Mouse (Mus musculus): ENCODE results near the gene Mip. TPM values are rescaled to one million over a fixed set of nuclear protein-coding genes. Genes with fewer than 3 reads are reported as not detected.
"Not testable (repeated sequence)": the region's sequence is repeated elsewhere in the genome, so short reads cannot be mapped to it uniquely, and the experiment has no call there.

Mip gene
- polyA plus RNA-seq, 1 experiment from 2014 or later, result not detected

- H3K9me3 ChIP-seq (ENCODE audit: control insufficient read depth, low read length), result no peaks in the 10 kb centered on the region
- H3K4me2 ChIP-seq (ENCODE audit: low read length), result peak overlapping the region; percentile 57
- H3K4me1 ChIP-seq (replicated peaks; ENCODE audit: control insufficient read depth, insufficient read depth, low read length), result 0 out of 2 replicates have a peak, but pooled peaks cover 4% of the 10 kb centered on the region
- peak overlapping the region; percentile 80 for H3K4me3 ChIP-seq (replicated peaks; ENCODE audit: low read length)
- WGBS, result 44% methylated on average over 7 of the region's 7 CpGs
- no peaks in the 10 kb centered on the region for H3K27me3 ChIP-seq (replicated peaks; ENCODE audit: control insufficient read depth, insufficient read depth, low read length)
- H3K36me3 ChIP-seq (ENCODE audit: control insufficient read depth, insufficient read depth), result no peaks in the 10 kb centered on the region
- no peak for ATAC-seq
- H3K27ac ChIP-seq (ENCODE audit: low read length), result peak overlapping the region; percentile 48; the same call in 1 of the 2 replicates
- peak overlapping the region; percentile 77 for H3K9ac ChIP-seq (replicated peaks; ENCODE audit: low read depth, low read length)
Measured at GRCm38 (mm10) chr10:128270866-128271265, 45.2 kb downstream of the Mip start.

DNA sequence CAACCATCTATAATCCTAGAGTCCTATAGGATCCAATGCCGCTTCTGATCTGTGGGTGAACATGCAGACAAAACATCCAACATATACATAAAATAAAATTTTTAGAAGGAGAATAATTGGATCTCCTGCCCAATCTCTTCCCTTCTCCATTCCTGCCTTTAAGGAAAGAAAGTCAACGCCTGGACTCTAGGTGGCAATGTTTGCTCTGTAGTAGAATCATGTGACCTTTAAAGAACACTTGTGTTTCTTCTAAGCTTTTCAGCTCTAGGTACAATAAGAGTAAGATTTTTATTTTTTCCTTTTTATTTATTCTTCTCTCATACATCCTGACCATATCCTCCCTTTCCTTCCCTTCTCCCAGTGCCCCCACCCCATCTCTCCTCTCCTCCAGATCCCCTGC, 46.2 kb downstream of the Mip start:
- Histone ChIP-seq H3K27ac (ENCODE audit: low read length) (no peak overlapping the region), H3K27me3 (replicated peaks; ENCODE audit: control insufficient read depth, insufficient read depth, low read length) (no peaks in the 10 kb centered on the region), H3K4me3 (replicated peaks; ENCODE audit: low read length) (no peak overlapping the region), H3K9ac (replicated peaks; ENCODE audit: low read depth, low read length) (no peak overlapping the region), H3K36me3 (ENCODE audit: control insufficient read depth, insufficient read depth) (no peaks in the 10 kb centered on the region), H3K9me3 (ENCODE audit: control insufficient read depth, low read length) (no peaks in the 10 kb centered on the region), H3K4me2 (ENCODE audit: low read length) (no peak overlapping the region), H3K4me1 (replicated peaks; ENCODE audit: control insufficient read depth, insufficient read depth, low read length) (0 out of 2 replicates have a peak, but pooled peaks cover 4% of the 10 kb centered on the region)
- ATAC-seq, result no peak
- WGBS, result 70% methylated on average over 2 of the region's 2 CpGs

DNA sequence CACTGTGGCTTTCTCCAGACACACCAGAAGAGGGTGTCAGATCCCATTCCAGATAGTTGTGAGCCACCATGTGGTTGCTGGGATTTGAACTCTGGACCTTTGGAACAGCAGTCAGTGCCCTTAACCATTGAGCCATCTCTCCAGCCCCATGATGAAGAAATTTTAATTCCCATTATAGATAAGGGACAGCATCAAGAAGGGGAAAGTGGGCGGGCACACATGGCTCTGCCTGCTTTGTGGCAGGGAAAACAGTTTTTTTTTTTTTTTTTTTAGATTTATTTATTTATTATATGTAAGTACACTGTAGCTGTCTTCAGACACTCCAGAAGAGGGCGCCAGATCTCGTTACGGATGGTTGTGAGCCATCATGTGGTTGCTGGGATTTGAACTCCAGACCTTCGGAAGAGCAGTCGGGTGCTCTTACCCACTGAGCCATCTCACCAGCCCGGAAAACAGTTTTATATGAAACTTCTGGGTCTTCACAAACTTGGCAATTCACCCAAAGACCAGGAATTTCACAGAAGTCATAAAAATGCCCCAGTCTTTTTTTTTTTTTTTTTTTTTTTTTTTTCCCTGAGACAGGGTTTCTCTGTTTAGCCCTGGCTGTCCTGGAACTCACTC, 47.3 kb downstream of the Mip start:
- 97% methylated on average over 4 of the region's 7 CpGs for WGBS
- H3K4me2 ChIP-seq (ENCODE audit: low read length); ATAC-seq: not testable (repeated sequence)

GRCm38 (mm10) chr10:128275374-128275773, 49.7 kb downstream of the Mip start:
- not testable (repeated sequence) for H3K9me3 ChIP-seq (ENCODE audit: control insufficient read depth, low read length); ATAC-seq; H3K4me2 ChIP-seq (ENCODE audit: low read length); H3K4me3 ChIP-seq (replicated peaks; ENCODE audit: low read length); H3K9ac ChIP-seq (replicated peaks; ENCODE audit: low read depth, low read length); H3K4me1 ChIP-seq (replicated peaks; ENCODE audit: control insufficient read depth, insufficient read depth, low read length); H3K27ac ChIP-seq (ENCODE audit: low read length); H3K27me3 ChIP-seq (replicated peaks; ENCODE audit: control insufficient read depth, insufficient read depth, low read length); H3K36me3 ChIP-seq (ENCODE audit: control insufficient read depth, insufficient read depth)
- WGBS, result 100% methylated on average over 1 of the region's 1 CpGs

More for the DNA sequence above, 47.3 kb downstream of the Mip start:
- not testable (repeated sequence) for H3K4me3 ChIP-seq (replicated peaks; ENCODE audit: low read length); H3K9ac ChIP-seq (replicated peaks; ENCODE audit: low read depth, low read length); H3K4me1 ChIP-seq (replicated peaks; ENCODE audit: control insufficient read depth, insufficient read depth, low read length); H3K36me3 ChIP-seq (ENCODE audit: control insufficient read depth, insufficient read depth); H3K27ac ChIP-seq (ENCODE audit: low read length); H3K9me3 ChIP-seq (ENCODE audit: control insufficient read depth, low read length); H3K27me3 ChIP-seq (replicated peaks; ENCODE audit: control insufficient read depth, insufficient read depth, low read length)

DNA sequence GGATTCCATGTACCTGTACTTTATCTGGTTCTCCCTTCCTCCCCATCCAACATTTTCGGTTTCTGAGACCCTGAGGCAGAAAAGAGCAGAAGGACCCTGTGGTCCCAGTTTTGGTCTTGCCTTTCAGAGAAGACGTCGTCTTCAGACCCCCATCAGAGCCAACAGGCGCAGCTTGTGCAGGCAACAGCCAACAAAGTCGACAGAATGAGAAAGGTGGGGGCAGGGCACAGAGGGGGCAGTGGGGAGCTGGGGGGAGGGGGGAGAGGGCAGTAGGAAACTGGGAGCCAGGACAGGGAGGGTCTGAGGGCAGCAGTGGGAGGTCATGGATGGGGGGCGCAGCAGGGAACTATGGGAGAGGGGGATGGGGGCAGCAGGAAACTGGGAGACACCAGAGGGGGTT, 52.5 kb downstream of the Mip start:
- Histone ChIP-seq H3K27me3 (replicated peaks; ENCODE audit: control insufficient read depth, insufficient read depth, low read length) (no peaks in the 10 kb centered on the region), H3K4me2 (ENCODE audit: low read length) (no peak overlapping the region), H3K9ac (replicated peaks; ENCODE audit: low read depth, low read length) (no peak overlapping the region), H3K27ac (ENCODE audit: low read length) (no peak overlapping the region), H3K4me1 (replicated peaks; ENCODE audit: control insufficient read depth, insufficient read depth, low read length) (no peaks in the 10 kb centered on the region), H3K9me3 (ENCODE audit: control insufficient read depth, low read length) (no peaks in the 10 kb centered on the region), H3K36me3 (ENCODE audit: control insufficient read depth, insufficient read depth) (peaks cover 13% of the 10 kb centered on the region), H3K4me3 (replicated peaks; ENCODE audit: low read length) (no peak overlapping the region)
- WGBS, result 49% methylated on average over 6 of the region's 6 CpGs
- ATAC-seq, result no peak

GRCm38 (mm10) chr10:128280943-128281342, 55.3 kb downstream of the Mip start:
- Histone ChIP-seq H3K27me3 (replicated peaks; ENCODE audit: control insufficient read depth, insufficient read depth, low read length) (no peaks in the 10 kb centered on the region), H3K36me3 (ENCODE audit: control insufficient read depth, insufficient read depth) (peaks cover 19% of the 10 kb centered on the region), H3K4me3 (replicated peaks; ENCODE audit: low read length) (no peak overlapping the region), H3K9ac (replicated peaks; ENCODE audit: low read depth, low read length) (no peak overlapping the region), H3K4me2 (ENCODE audit: low read length) (no peak overlapping the region), H3K4me1 (replicated peaks; ENCODE audit: control insufficient read depth, insufficient read depth, low read length) (no peaks in the 10 kb centered on the region), H3K27ac (ENCODE audit: low read length) (no peak overlapping the region), H3K9me3 (ENCODE audit: control insufficient read depth, low read length) (no peaks in the 10 kb centered on the region)
- WGBS, result 87% methylated on average over 6 of the region's 6 CpGs
- no peak for ATAC-seq

Other genes starting within 250 kb of the Mip start
- gene Hsd17b6, start 218.2 kb upstream of the Mip start, polyA plus RNA-seq (2015; fragmentation: Nextera tagmentation; extraction: Ambion mirVana), result not detected in 2 replicates
- 57.8 and 59.8 TPM in 2 replicates for gene Prim1, start 210.7 kb upstream of the Mip start, polyA plus RNA-seq (2015; fragmentation: Nextera tagmentation; extraction: Ambion mirVana)
- 545 and 574 TPM in 2 replicates for gene Naca, start 190.3 kb upstream of the Mip start, polyA plus RNA-seq (2015; fragmentation: Nextera tagmentation; extraction: Ambion mirVana)
- gene Ptges3, start 166.9 kb upstream of the Mip start, polyA plus RNA-seq (2015; fragmentation: Nextera tagmentation; extraction: Ambion mirVana), result 395 and 436 TPM in 2 replicates
- 2,097 and 2,145 TPM in 2 replicates for gene Atp5b, start 142.6 kb upstream of the Mip start, polyA plus RNA-seq (2015; fragmentation: Nextera tagmentation; extraction: Ambion mirVana)
- gene Baz2a, start 134.3 kb upstream of the Mip start, polyA plus RNA-seq (2015; fragmentation: Nextera tagmentation; extraction: Ambion mirVana), result 8.4 and 10.0 TPM in 2 replicates
- 8.5 and 9.5 TPM in 2 replicates for gene Rbms2, start 45.5 kb upstream of the Mip start, polyA plus RNA-seq (2015; fragmentation: Nextera tagmentation; extraction: Ambion mirVana)
- gene Gls2, start 31.4 kb upstream of the Mip start, polyA plus RNA-seq (2015; fragmentation: Nextera tagmentation; extraction: Ambion mirVana), result 0.68 and 1.1 TPM in 2 replicates
- 16.6 and 18.0 TPM in 2 replicates for gene Spryd4, start 14.0 kb upstream of the Mip start, polyA plus RNA-seq (2015; fragmentation: Nextera tagmentation; extraction: Ambion mirVana)
- gene Timeless, start 6.2 kb downstream of the Mip start, polyA plus RNA-seq (2015; fragmentation: Nextera tagmentation; extraction: Ambion mirVana), result 29.4 and 32.2 TPM in 2 replicates
- not detected in 2 replicates for gene Apon, start 28.3 kb downstream of the Mip start, polyA plus RNA-seq (2015; fragmentation: Nextera tagmentation; extraction: Ambion mirVana)
- not detected in 2 replicates for gene Apof, start 42.8 kb downstream of the Mip start, polyA plus RNA-seq (2015; fragmentation: Nextera tagmentation; extraction: Ambion mirVana)
- 18.7 and 23.3 TPM in 2 replicates for gene Stat2, start 44.7 kb downstream of the Mip start, polyA plus RNA-seq (2015; fragmentation: Nextera tagmentation; extraction: Ambion mirVana)
- gene Il23a, start 72.9 kb downstream of the Mip start, polyA plus RNA-seq (2015; fragmentation: Nextera tagmentation; extraction: Ambion mirVana), result 0.39 TPM in 1 of 2 replicates, not detected in the other
- 27.8 and 28.5 TPM in 2 replicates for gene Pan2, start 77.5 kb downstream of the Mip start, polyA plus RNA-seq (2015; fragmentation: Nextera tagmentation; extraction: Ambion mirVana)
- gene Cnpy2, start 96.6 kb downstream of the Mip start, polyA plus RNA-seq (2015; fragmentation: Nextera tagmentation; extraction: Ambion mirVana), result 190 and 195 TPM in 2 replicates
- gene Cs, start 111.9 kb downstream of the Mip start, polyA plus RNA-seq (2015; fragmentation: Nextera tagmentation; extraction: Ambion mirVana), result 247 and 259 TPM in 2 replicates
- 32.2 and 32.7 TPM in 2 replicates for gene Coq10a, start 143.2 kb downstream of the Mip start, polyA plus RNA-seq (2015; fragmentation: Nextera tagmentation; extraction: Ambion mirVana)
- 11.3 and 13.2 TPM in 2 replicates for gene Ankrd52, start 151.3 kb downstream of the Mip start, polyA plus RNA-seq (2015; fragmentation: Nextera tagmentation; extraction: Ambion mirVana)
- gene Slc39a5, start 175.4 kb downstream of the Mip start, polyA plus RNA-seq (2015; fragmentation: Nextera tagmentation; extraction: Ambion mirVana), result 0.10 and 0.25 TPM in 2 replicates
- gene Nabp2, start 185.7 kb downstream of the Mip start, polyA plus RNA-seq (2015; fragmentation: Nextera tagmentation; extraction: Ambion mirVana), result 139 and 147 TPM in 2 replicates
- 121 and 122 TPM in 2 replicates for gene Rnf41, start 185.8 kb downstream of the Mip start, polyA plus RNA-seq (2015; fragmentation: Nextera tagmentation; extraction: Ambion mirVana)
- 215 and 217 TPM in 2 replicates for gene Smarcc2, start 233.4 kb downstream of the Mip start, polyA plus RNA-seq (2015; fragmentation: Nextera tagmentation; extraction: Ambion mirVana)

Data from forebrain, embryonic 16.5 days (tissue).